Mouse (Mus musculus): ENCODE data around the gene Khnyn.

GRCm38 (mm10) chr14:55884166-55884565 lies 581 bp upstream of the Khnyn start, which contains the start of gene Cbln3:
- TF ChIP-seq CTCF (IDR thresholded peaks at IDR 0.05; ENCODE audit: insufficient read depth, low read length) (no peak), POLR2A (IDR thresholded peaks at IDR 0.05; ENCODE audit: borderline replicate concordance, extremely low read depth, low read depth, low read length) (no peak)

Measured in lung, adult 2 months (tissue).